Mouse (Mus musculus) lung, postnatal 0 days (tissue): ENCODE data around the gene Gli3. TPM values are rescaled to one million over a fixed set of nuclear protein-coding genes. Genes with fewer than 3 reads are reported as not detected.

Experiments used
- ATAC-seq: fragments of 200-750 bp; cut with Nextera tagmentation; 2 replicates; pipeline ENCODE4 v1.8.0; 2017; ENCODE audit warnings: moderate library complexity
- DNase-seq: peaks from one replicate; pipeline ENCODE4 v3.0.0-alpha.2; 2016; ENCODE audit warnings: low spot score
- H3K27ac ChIP-seq: fragments of 300-500 bp; sonication (generic); 2 replicates; pipeline ENCODE4 v1.5.1; 2014; ENCODE audit warnings: antibody characterized with exemption, mild to moderate bottlenecking, low read length, mixed read lengths
- H3K27me3 ChIP-seq: fragments of 300-500 bp; sonication (generic); replicated peaks from 2 replicates; pipeline ENCODE4 v1.6.1; 2014; ENCODE audit warnings: low read length, mixed read lengths; ENCODE audit not compliant: insufficient read depth
- H3K36me3 ChIP-seq: fragments of 300-500 bp; sonication (generic); 2 replicates; pipeline ENCODE4 v1.6.1; 2014; ENCODE audit warnings: low read length, mixed read lengths; ENCODE audit not compliant: insufficient read depth
- H3K4me1 ChIP-seq: fragments of 300-500 bp; sonication (generic); 2 replicates; pipeline ENCODE4 v1.6.1; 2014; ENCODE audit warnings: antibody characterized with exemption, low read depth, low read length, mixed read lengths; ENCODE audit not compliant: insufficient read depth
- H3K4me2 ChIP-seq: fragments of 300-500 bp; sonication (generic); replicated peaks from 2 replicates; pipeline ENCODE4 v1.6.1; 2014; ENCODE audit warnings: low read depth, mild to moderate bottlenecking, low read length, moderate library complexity, mixed read lengths
- H3K4me3 ChIP-seq: fragments of 300-500 bp; sonication (generic); 2 replicates; pipeline ENCODE4 v1.5.1; 2014; ENCODE audit warnings: low read depth, low read length
- H3K9ac ChIP-seq: fragments of 300-500 bp; sonication (generic); replicated peaks from 2 replicates; pipeline ENCODE4 v1.6.1; 2014; ENCODE audit warnings: low read depth, mild to moderate bottlenecking
- H3K9me3 ChIP-seq: fragments of 300-500 bp; sonication (generic); 2 replicates; pipeline ENCODE4 v1.6.1; 2016; ENCODE audit warnings: low read length, mixed read lengths
- CTCF ChIP-seq: IDR thresholded peaks from 2 replicates; pipeline ENCODE4 v1.5.1; 2016; ENCODE audit warnings: antibody characterized with exemption, mild to moderate bottlenecking
- EP300 ChIP-seq: IDR thresholded peaks from 2 replicates; pipeline ENCODE4 v1.6.1; 2016; ENCODE audit warnings: antibody characterized with exemption, mild to moderate bottlenecking, control low read depth
- WGBS: fragments of 180-500 bp; shearing (Covaris S2); extraction: QIAGEN DNeasy Blood & Tissue Kit; methylation state at CpG from one replicate; pipeline ENCODE4 v1.1.7; 2014; 5-methylcytosine and 5-hydroxymethylcytosine counted together
- polyA plus RNA-seq: library from polyadenylated mRNA; unstranded; fragments of >200 nt; fragmentation: Nextera tagmentation; extraction: Ambion mirVana; gene quantifications from 2 replicates; pipeline ENCODE4 v1.2.1, GENCODE M21; 2015

Gli3 gene
- polyA plus RNA-seq, 1 experiment from 2014 or later: 3.5 TPM

DNA sequence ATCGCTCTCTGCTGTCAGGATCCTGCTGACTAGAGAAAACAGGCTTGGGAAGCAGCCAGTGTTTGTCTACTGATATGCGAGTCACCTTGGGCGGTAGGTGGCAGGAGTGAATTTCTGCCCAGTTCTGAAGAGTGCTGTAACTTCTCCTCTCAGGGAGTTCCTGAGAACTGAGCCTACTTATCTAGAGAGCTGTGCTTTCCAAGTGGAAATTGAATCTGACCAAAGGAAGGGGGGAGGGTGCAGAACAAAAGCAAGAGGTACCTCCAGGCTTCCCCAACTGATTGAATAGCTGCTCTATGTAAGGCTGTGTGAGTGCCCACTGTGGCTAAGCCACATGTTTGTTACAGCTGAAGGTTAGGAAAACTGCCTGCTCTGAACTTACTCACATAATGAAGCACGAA is 244.4 kb downstream of the Gli3 start:
- no peaks in the 10 kb centered on the region for H3K4me1 ChIP-seq
- no peak overlapping the region for H3K9ac ChIP-seq
- H3K4me3 ChIP-seq: no peak overlapping the region
- H3K9me3 ChIP-seq: no peaks in the 10 kb centered on the region
- 43% methylated on average over 4 of the region's 4 CpGs for WGBS
- peak; percentile 86 for ATAC-seq
- DNase-seq: peak; percentile 62
- TF ChIP-seq CTCF (peak; percentile 48), EP300 (no peak)
- no peaks in the 10 kb centered on the region for H3K27me3 ChIP-seq
- no peaks in the 10 kb centered on the region for H3K36me3 ChIP-seq
- no peak overlapping the region for H3K27ac ChIP-seq
- H3K4me2 ChIP-seq: no peak overlapping the region

DNA sequence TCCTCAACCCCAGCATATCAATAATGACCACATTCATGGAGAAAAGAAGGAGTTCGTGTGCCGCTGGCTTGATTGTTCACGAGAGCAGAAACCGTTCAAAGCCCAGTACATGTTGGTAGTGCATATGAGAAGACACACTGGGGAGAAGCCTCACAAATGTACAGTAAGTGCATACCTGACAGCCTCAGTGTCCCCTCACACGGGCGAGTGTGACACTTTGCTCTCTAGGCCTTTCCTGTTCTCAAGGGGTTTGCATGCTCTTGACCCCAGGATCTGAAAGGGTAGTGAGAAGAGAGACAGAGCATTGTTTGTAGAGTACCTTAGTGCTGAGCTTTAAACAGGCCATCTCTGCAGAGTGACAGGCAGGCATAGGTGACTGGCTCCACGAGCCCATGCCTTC is 250.5 kb downstream of the Gli3 start:
- TF ChIP-seq EP300 (no peak), CTCF (no peak)
- WGBS: 86% methylated on average over 7 of the region's 7 CpGs
- no peaks in the 10 kb centered on the region for H3K27me3 ChIP-seq
- no peaks in the 10 kb centered on the region for H3K4me1 ChIP-seq
- DNase-seq (no peak), ATAC-seq (no peak)
- no peak overlapping the region for H3K4me3 ChIP-seq
- no peak overlapping the region for H3K9ac ChIP-seq
- H3K36me3 ChIP-seq: no peaks in the 10 kb centered on the region
- H3K27ac ChIP-seq: no peak overlapping the region
- H3K9me3 ChIP-seq: no peaks in the 10 kb centered on the region
- no peak overlapping the region for H3K4me2 ChIP-seq

DNA sequence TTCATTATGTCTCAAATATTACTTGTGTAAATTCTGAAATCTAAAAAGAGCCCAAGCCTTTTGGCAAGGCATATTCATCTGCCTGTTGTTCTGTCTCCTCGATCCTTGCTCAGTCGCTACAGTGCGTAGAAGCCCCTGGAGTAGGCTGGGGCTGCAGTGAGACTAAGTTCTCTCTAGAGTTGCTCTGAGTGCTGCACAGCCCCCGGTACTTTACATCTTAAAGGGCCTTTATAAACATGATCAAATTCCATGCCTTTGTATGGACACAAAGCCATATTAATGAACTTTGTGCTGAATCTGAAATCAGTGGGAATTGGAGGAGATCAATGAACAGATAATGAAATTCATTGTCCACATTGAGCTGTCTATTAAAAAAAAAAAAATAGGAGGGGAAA is 251.3 kb downstream of the Gli3 start:
- no peaks in the 10 kb centered on the region for H3K4me1 ChIP-seq
- no peak overlapping the region for H3K27ac ChIP-seq
- DNase-seq (no peak), ATAC-seq (no peak)
- TF ChIP-seq EP300: no peak
- TF ChIP-seq CTCF: no peak
- no peak overlapping the region for H3K4me3 ChIP-seq
- no peaks in the 10 kb centered on the region for H3K36me3 ChIP-seq
- WGBS: 84% methylated on average over 4 of the region's 4 CpGs
- no peaks in the 10 kb centered on the region for H3K27me3 ChIP-seq
- H3K4me2 ChIP-seq: no peak overlapping the region
- H3K9ac ChIP-seq: no peak overlapping the region
- H3K9me3 ChIP-seq: no peaks in the 10 kb centered on the region

DNA sequence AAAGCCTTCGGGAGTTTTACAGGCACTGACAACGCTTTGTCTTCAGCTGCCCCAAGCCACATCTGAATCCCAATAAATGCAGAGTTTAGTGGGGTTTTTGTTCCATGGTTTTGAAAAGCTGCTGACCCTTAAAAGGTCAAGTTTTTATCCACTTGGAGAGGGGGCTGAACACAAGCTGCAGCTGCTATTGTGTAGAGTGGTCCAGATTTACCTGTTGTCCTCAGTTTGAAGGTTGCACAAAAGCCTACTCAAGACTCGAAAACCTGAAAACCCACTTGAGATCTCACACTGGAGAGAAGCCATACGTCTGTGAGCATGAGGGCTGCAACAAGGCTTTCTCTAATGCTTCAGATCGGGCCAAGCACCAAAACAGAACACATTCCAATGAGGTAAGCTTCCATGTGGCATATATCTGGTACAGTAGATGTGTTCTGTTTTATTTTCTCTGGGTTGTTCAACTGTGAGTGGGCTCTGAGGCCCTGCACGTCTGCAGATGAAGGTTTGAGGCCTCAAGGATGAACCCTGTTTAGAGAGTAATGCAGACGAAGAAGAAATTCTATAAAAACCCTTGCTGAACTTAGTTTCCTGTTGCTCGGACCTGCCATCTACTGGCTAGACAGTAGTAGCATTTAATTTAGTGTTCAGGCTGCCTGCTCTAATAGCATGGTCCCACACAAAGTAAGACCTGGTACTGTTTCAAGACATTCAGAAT is 251.8 kb downstream of the Gli3 start:
- no peak overlapping the region for H3K4me3 ChIP-seq
- DNase-seq: peak; percentile 85
- H3K9me3 ChIP-seq: no peaks in the 10 kb centered on the region
- ATAC-seq: peak; percentile 85
- TF ChIP-seq CTCF (peak; percentile 80), EP300 (no peak)
- H3K27me3 ChIP-seq: no peaks in the 10 kb centered on the region
- H3K4me2 ChIP-seq: no peak overlapping the region
- 43% methylated on average over 8 of the region's 8 CpGs for WGBS
- H3K4me1 ChIP-seq: no peaks in the 10 kb centered on the region
- no peaks in the 10 kb centered on the region for H3K36me3 ChIP-seq
- H3K27ac ChIP-seq: no peak overlapping the region
- no peak overlapping the region for H3K9ac ChIP-seq

DNA sequence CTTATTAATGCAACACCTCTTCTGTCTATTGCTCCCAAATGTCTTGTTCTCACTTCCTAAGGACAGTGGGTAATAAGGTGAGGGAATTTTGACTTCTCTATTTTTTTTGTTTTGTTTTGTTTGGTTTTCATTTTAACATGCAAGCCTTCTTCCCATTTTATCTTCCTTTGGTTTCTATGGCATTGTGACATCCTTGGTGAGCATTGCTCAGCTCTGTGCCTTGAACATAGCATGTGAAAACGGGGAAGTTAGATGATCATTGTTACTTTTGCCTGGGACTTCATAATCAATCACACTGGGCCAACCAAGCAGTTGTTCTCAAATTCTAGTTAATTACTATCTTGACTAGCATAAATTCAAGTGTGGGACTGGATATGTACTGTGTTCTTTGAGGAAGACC is 258.4 kb downstream of the Gli3 start:
- no peaks in the 10 kb centered on the region for H3K9me3 ChIP-seq
- DNase-seq: no peak
- H3K27me3 ChIP-seq: no peaks in the 10 kb centered on the region
- no peak overlapping the region for H3K27ac ChIP-seq
- H3K4me1 ChIP-seq: no peaks in the 10 kb centered on the region
- ATAC-seq: no peak
- 95% methylated on average over 1 of the region's 1 CpGs for WGBS
- TF ChIP-seq CTCF (no peak), EP300 (no peak)
- H3K4me3 ChIP-seq: no peak overlapping the region
- no peak overlapping the region for H3K9ac ChIP-seq
- H3K4me2 ChIP-seq: no peak overlapping the region
- no peaks in the 10 kb centered on the region for H3K36me3 ChIP-seq

DNA sequence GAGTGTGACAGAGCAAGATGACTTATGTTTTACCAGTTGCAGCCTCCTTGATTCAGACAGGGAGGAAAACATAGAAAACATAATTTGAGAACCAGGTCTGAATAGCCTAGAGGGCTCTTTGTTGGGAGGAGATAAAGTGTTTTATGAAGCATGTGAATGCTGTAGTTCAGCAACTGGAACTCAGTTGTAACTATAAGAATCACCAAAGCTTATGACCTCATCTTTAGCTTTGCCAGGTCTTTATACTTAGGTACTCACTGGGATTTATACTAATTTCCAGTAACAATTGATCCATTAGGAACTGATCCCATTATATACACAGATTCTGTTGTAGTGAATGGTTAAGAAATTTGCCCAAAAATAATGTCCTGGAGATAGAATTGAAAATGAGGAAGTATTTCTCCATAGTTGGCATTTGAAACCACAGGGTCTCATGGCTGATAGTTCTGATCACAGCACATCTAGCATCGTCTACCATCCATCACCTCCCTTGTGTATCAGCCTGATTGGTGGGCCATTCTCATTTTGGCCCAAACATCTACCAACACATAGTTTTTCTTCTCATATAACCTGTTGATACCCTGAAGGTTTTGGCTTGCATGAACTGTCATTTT is 259.8 kb downstream of the Gli3 start:
- no peaks in the 10 kb centered on the region for H3K36me3 ChIP-seq
- no peaks in the 10 kb centered on the region for H3K27me3 ChIP-seq
- no peak overlapping the region for H3K4me3 ChIP-seq
- H3K27ac ChIP-seq: no peak overlapping the region
- no peak overlapping the region for H3K9ac ChIP-seq
- 91% methylated on average over 1 of the region's 1 CpGs for WGBS
- DNase-seq: no peak
- H3K4me2 ChIP-seq: no peak overlapping the region
- H3K4me1 ChIP-seq: no peaks in the 10 kb centered on the region
- ATAC-seq: no peak
- no peak for TF ChIP-seq CTCF
- TF ChIP-seq EP300: no peak
- no peaks in the 10 kb centered on the region for H3K9me3 ChIP-seq
